Mouse (Mus musculus) embryonic facial prominence, embryonic 10.5 days (tissue): ENCODE measurements around the gene Areg. TPM values are rescaled to one million over a fixed set of nuclear protein-coding genes. Genes with fewer than 3 reads are reported as not detected.

ENCODE experiments used
- polyA plus RNA-seq: library from polyadenylated mRNA; unstranded; fragments of >200 nt; fragmentation: Nextera tagmentation; extraction: Ambion mirVana; gene quantifications from 2 replicates; pipeline ENCODE4 v1.2.1, GENCODE M21; 2016

The Areg gene
- polyA plus RNA-seq, 1 experiment from 2014 or later: 0.16 TPM

Other genes starting within 250 kb of the Areg start
- 0.10 TPM in 1 of 2 replicates, not detected in the other for gene Cxcl1, start 248.4 kb upstream of the Areg start, polyA plus RNA-seq
- not detected in 2 replicates for gene Cxcl2, start 235.7 kb upstream of the Areg start, polyA plus RNA-seq
- gene Mthfd2l, start 208.5 kb upstream of the Areg start, polyA plus RNA-seq: 53.2 and 58.7 TPM in 2 replicates
- 0.30 and 0.45 TPM in 2 replicates for gene Epgn, start 112.1 kb upstream of the Areg start, polyA plus RNA-seq
- not detected in 2 replicates for gene Ereg, start 65.0 kb upstream of the Areg start, polyA plus RNA-seq